Mouse (Mus musculus) CD4-positive, CD25-positive, alpha-beta regulatory T cell, adult 4 months (primary cell): ENCODE results near the gene G6pc3. TPM values are rescaled to one million over a fixed set of nuclear protein-coding genes. Genes with fewer than 3 reads are reported as not detected.
A peak's percentile ranks its signal among the peaks of the same experiment; 100 is the strongest.

Experiments
- ATAC-seq: one replicate; pipeline ENCODE4 v1.8.0; 2017
- polyA plus RNA-seq, 2 experiments: library from polyadenylated mRNA; unstranded; fragments of 100-300 nt; shearing (Covaris generic); gene quantifications; one replicate each; pipeline ENCODE4 v1.2.1; 2017

Gene G6pc3
- polyA plus RNA-seq, 2 experiments from 2014 or later: 29.1 to 53.9 TPM

- no peak for ATAC-seq
Measured at GRCm38 (mm10) chr11:102188980-102189379, 440 bp upstream of the G6pc3 start.

- ATAC-seq: no peak
Measured at GRCm38 (mm10) chr11:102190848-102191247, 1.4 kb downstream of the G6pc3 start.

- ATAC-seq: no peak
Measured at GRCm38 (mm10) chr11:102193657-102194440, 4.4 kb downstream of the G6pc3 start.

GRCm38 (mm10) chr11:102196018-102196797, 6.8 kb downstream of the G6pc3 start:
- no peak for ATAC-seq

GRCm38 (mm10) chr11:102198245-102198644, 8.8 kb downstream of the G6pc3 start:
- no peak for ATAC-seq

GRCm38 (mm10) chr11:102199856-102200255, 10.4 kb downstream of the G6pc3 start:
- no peak for ATAC-seq

GRCm38 (mm10) chr11:102201408-102201821, 12.0 kb downstream of the G6pc3 start:
- ATAC-seq: no peak

GRCm38 (mm10) chr11:102206481-102206880, 17.1 kb downstream of the G6pc3 start:
- ATAC-seq: no peak

GRCm38 (mm10) chr11:102207825-102208777, 18.7 kb downstream of the G6pc3 start:
- ATAC-seq: no peak

- ATAC-seq: no peak
Measured at GRCm38 (mm10) chr11:102208846-102209245, 19.4 kb downstream of the G6pc3 start.

- peak; percentile 39 for ATAC-seq
Measured at GRCm38 (mm10) chr11:102209742-102210141, 20.3 kb downstream of the G6pc3 start.

GRCm38 (mm10) chr11:102210185-102210584, 20.8 kb downstream of the G6pc3 start:
- no peak for ATAC-seq

GRCm38 (mm10) chr11:102211011-102211410, 21.6 kb downstream of the G6pc3 start:
- no peak for ATAC-seq

GRCm38 (mm10) chr11:102211936-102212341, 22.5 kb downstream of the G6pc3 start:
- ATAC-seq: no peak

- ATAC-seq: no peak
Measured at GRCm38 (mm10) chr11:102214430-102215156, 25.2 kb downstream of the G6pc3 start.

GRCm38 (mm10) chr11:102215511-102215910, 26.1 kb downstream of the G6pc3 start:
- ATAC-seq: no peak

- no peak for ATAC-seq
Measured at GRCm38 (mm10) chr11:102216056-102216885, 26.9 kb downstream of the G6pc3 start.

GRCm38 (mm10) chr11:102216886-102217240, 27.4 kb downstream of the G6pc3 start:
- ATAC-seq: no peak

- no peak for ATAC-seq
Measured at GRCm38 (mm10) chr11:102217396-102217795, 28.0 kb downstream of the G6pc3 start.

GRCm38 (mm10) chr11:102217876-102218430, 28.5 kb downstream of the G6pc3 start:
- no peak for ATAC-seq

GRCm38 (mm10) chr11:102218783-102219182, 29.4 kb downstream of the G6pc3 start:
- peak; percentile 90 for ATAC-seq
